7 mouse cellular contexts compared by ENCODE assay signal in the genomic region with DNA sequence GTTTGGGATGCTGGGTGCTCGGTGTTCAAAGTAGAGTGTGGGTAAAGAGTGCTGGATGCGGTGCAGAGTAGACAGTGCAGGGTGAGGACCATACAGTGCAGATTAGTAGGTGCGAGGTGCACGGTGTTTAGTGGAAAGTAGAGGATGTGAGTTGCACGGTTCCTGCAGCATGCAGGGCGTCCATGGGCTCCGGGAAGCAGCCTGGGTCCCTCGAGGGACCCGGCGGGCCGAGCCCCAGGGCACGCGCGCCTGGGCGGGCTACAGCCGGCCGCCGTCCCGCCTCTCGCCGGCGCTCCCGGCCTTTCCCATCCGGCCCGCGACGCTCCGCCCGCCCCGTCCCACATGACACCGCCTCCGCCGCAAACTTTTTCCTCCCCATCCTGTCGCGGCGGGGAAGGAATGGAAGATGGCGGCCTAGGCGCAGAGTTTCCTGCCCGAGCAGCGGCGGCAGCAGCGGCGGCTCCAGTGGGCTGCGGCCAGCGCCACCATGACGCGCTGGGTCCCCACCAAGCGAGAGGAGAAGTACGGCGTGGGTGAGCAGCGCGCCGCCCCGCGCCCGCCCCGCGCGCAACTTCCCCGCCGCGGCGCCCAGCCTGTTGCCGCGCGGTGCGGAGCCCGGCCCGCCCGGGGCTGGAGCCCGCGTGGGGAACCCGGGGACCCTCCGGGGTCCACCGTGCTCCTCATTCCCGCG. TPM values are rescaled to one million over a fixed set of nuclear protein-coding genes. Genes with fewer than 3 reads are reported as not detected.
DNase-seq lines count a peak whose midpoint lies in the region; ATAC-seq and TF ChIP-seq lines count a peak whose summit lies in the region.

A gene (plus strand): TSS at position 343 of the 691 bp plus-strand sequence.

- no peaks in the 10 kb centered on the region for H3K27me3 ChIP-seq in intestine, embryonic 14.5 days (replicated peaks; ENCODE audit: control insufficient read depth, insufficient read depth, low read length)
- H3K27me3 ChIP-seq in small intestine, adult 2 months (ENCODE audit: control insufficient read depth, insufficient read depth, low read length) = no peaks in the 10 kb centered on the region

- peak within 1 kb of the TSS; percentile 69; the same call in 1 of the 2 replicates for H3K27ac ChIP-seq in cortical plate, adult 2 months (ENCODE audit: insufficient read depth, low read length)
- peak within 1 kb of the TSS; percentile 92 for H3K27ac ChIP-seq in intestine, embryonic 14.5 days (ENCODE audit: low read depth)
- H3K27ac ChIP-seq in small intestine, adult 2 months (ENCODE audit: insufficient read depth, low read depth, low read length) = peak within 1 kb of the TSS; percentile 15; the same call in 1 of the 2 replicates

- no peak for TF ChIP-seq CTCF in cortical plate, adult 2 months (IDR thresholded peaks at IDR 0.05; ENCODE audit: extremely low read depth, insufficient read depth, low read length)
- TF ChIP-seq CTCF in small intestine, adult 2 months (IDR thresholded peaks at IDR 0.05; ENCODE audit: extremely low read depth, insufficient read length, insufficient replicate concordance, low read depth, low read length) = no peak

- H3K4me3 ChIP-seq in cortical plate, adult 2 months (ENCODE audit: insufficient read depth, low read length) = peak within 1 kb of the TSS; percentile 39
- H3K4me3 ChIP-seq in intestine, embryonic 14.5 days (ENCODE audit: low read depth, low read length) = peak within 1 kb of the TSS; percentile 75
- H3K4me3 ChIP-seq in small intestine, adult 2 months (ENCODE audit: low read depth, low read length) = peak within 1 kb of the TSS; percentile 98

- peak within 1 kb of the TSS; percentile 70 for H3K4me2 ChIP-seq in intestine, embryonic 14.5 days (ENCODE audit: low read length)

- WGBS in intestine, embryonic 14.5 days = 1% methylated on average over 66 of the region's 77 CpGs
- WGBS in small intestine, adult 2 months = 2% methylated on average over 77 of the region's 77 CpGs

- TF ChIP-seq POLR2A in cortical plate, adult 2 months (IDR thresholded peaks at IDR 0.05; ENCODE audit: extremely low read depth, insufficient read depth, low read length) = no peak
- no peak; the same call in 1 of the 2 replicates for TF ChIP-seq POLR2A in small intestine, adult 2 months (IDR thresholded peaks at IDR 0.05; ENCODE audit: low read depth, low read length)

- ATAC-seq in intestine, embryonic 14.5 days (replicated peaks; ENCODE audit: low FRiP score, low TSS enrichment, low read depth) = peak; percentile 86
- peak; percentile 64 for ATAC-seq in megakaryocyte progenitor cell, adult 5-6 weeks (replicated peaks; ENCODE audit: poor library complexity)

- H3K9ac ChIP-seq in intestine, embryonic 14.5 days (ENCODE audit: low read length) = peak within 1 kb of the TSS; percentile 94

- DNase-seq in adrenal gland, adult 2 months = peak; percentile 91
- peak; percentile 64 to 68 for DNase-seq in gastrocnemius, postnatal 36 days
- DNase-seq in intestine, embryonic 14.5 days (ENCODE audit: low spot score) = peak; percentile 85
- peak; percentile 57 to 59 for DNase-seq in left cerebral cortex, postnatal 36 days (ENCODE audit: low spot score in 2 of 2)

- intact Hi-C loops in gastrocnemius, postnatal 36 days (cut with DNase I) = no loop called here
- intact Hi-C loops in left cerebral cortex, postnatal 36 days (cut with DNase I) = loop anchor here (5.0 kb wide), 2 partner anchors 37 to 58 kb away; no protein-coding TSS in a partner anchor

- H3K9me3 ChIP-seq in intestine, embryonic 14.5 days (ENCODE audit: control insufficient read depth, low read length) = no peaks in the 10 kb centered on the region

- H3K36me3 ChIP-seq in intestine, embryonic 14.5 days (ENCODE audit: control insufficient read depth, insufficient read depth, low read length) = no peaks in the 10 kb centered on the region
- H3K36me3 ChIP-seq in small intestine, adult 2 months (ENCODE audit: control insufficient read depth, insufficient read depth, low read length) = no peaks in the 10 kb centered on the region

- no peaks in the 10 kb centered on the region for H3K4me1 ChIP-seq in cortical plate, adult 2 months (ENCODE audit: control insufficient read depth, insufficient read depth, low read length)
- peaks cover 24% of the 10 kb centered on the region for H3K4me1 ChIP-seq in intestine, embryonic 14.5 days (replicated peaks; ENCODE audit: control insufficient read depth, insufficient read depth, low read length)
- peaks cover 6% of the 10 kb centered on the region; the same call in 1 of the 2 replicates for H3K4me1 ChIP-seq in small intestine, adult 2 months (ENCODE audit: control insufficient read depth, insufficient read depth, insufficient read length, low read length)

RNA-seq across cellular contexts. Expression of the gene that starts here (rescaled TPM):
- total RNA-seq in adrenal gland, adult 2 months (2021) = 100 to 1,000 TPM; 116 to 174 TPM
- polyA plus RNA-seq in adrenal gland, adult 2 months (2012; rRNA removed) = 17.5 and 25.8 TPM in 2 replicates
- 13.0 and 14.3 TPM in 2 replicates for polyA plus RNA-seq in cortical plate, adult 2 months (2012; rRNA removed)
- total RNA-seq in gastrocnemius, postnatal 36 days (2021) = 1 to 10 TPM; 7.3 to 8.8 TPM
- polyA plus RNA-seq in intestine, embryonic 14.5 days (2014; fragmentation: Nextera tagmentation; extraction: Ambion mirVana) = 37.9 and 41.4 TPM in 2 replicates
- 10 to 100 TPM; 20.3 to 22.8 TPM for total RNA-seq in left cerebral cortex, postnatal 36 days (2021)
- 12.1 and 16.7 TPM in 2 replicates for total RNA-seq in megakaryocyte progenitor cell, adult 5-6 weeks (2015)
- 11.1 and 13.5 TPM in 2 replicates for total RNA-seq in megakaryocyte progenitor cell, adult 5-6 weeks (2017)
- 2.2 and 3.8 TPM in 2 replicates for polyA plus RNA-seq in small intestine, adult 2 months (2012; rRNA removed)

Comparison
In these comparisons a context has a peak if more than half of its experiments do, and no peak if none do; other contexts are left out.
1. Peak in every context shown above with its lines: DNase-seq, ATAC-seq, H3K4me3 ChIP-seq and H3K27ac ChIP-seq.
2. RNA of the gene that starts here (total RNA-seq): 116 to 174 TPM in adrenal gland, adult 2 months; 20.3 to 22.8 TPM in left cerebral cortex, postnatal 36 days, 11.1 to 16.7 TPM in megakaryocyte progenitor cell, adult 5-6 weeks and 7.3 to 8.8 TPM in gastrocnemius, postnatal 36 days; every median in the first group is over 4 times any median in the second.
3. H3K27ac ChIP-seq: peak in every context shown above with its lines; median percentile 92 in intestine, embryonic 14.5 days; 69 in cortical plate, adult 2 months; 15 in small intestine, adult 2 months.
4. H3K4me3 ChIP-seq: peak in every context shown above with its lines; median percentile 98 in small intestine, adult 2 months; 75 in intestine, embryonic 14.5 days; 39 in cortical plate, adult 2 months.